Mouse (Mus musculus) naive thymus-derived CD4-positive, alpha-beta T cell, adult 2 months (primary cell): ENCODE measurements around the gene Wdr66.

Source experiments
- DNase-seq: peaks from one replicate; pipeline ENCODE4 v3.0.0-alpha.2; 2011; ENCODE audit warnings: low read depth

Wdr66 gene

DNA sequence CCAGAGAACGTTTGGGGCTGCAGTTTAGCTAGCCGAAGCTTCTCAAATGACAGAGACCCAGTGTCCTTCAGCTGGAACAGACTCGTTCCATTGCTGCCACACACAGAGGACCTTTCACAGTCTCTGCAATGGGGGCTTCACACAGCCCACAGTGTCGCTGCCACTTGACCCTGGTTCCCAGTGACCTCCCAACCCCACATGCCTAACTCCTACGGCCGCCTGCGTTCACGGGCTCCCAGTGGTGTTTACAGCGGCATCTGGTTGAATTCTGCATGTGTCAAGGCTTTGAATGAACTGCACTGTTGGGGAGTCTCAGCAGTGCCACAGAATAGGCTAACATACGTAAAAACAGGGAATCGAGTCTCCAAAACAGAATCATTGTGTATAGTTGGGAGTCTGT, 19.0 kb downstream of the Wdr66 start:
- no peak for DNase-seq

DNA sequence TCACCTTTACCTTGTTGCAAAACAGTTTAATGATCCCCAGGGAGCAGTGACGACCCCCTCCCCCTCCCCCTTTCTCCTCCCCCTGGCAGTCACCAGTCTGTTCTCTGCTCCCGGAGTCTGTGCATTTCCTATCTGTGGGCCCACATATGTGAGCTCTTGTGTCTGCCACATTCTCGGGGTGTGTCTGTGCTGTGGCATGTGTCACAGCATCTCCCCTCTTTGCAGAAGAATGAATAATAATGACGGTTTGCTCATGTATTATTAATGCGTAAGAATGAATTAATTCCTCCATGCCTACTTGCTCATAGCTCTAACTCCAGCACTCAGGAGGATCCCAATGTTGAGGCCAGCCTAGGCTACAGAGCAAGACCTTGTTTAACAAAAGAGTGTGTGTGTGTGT, 21.0 kb downstream of the Wdr66 start:
- no peak for DNase-seq

DNA sequence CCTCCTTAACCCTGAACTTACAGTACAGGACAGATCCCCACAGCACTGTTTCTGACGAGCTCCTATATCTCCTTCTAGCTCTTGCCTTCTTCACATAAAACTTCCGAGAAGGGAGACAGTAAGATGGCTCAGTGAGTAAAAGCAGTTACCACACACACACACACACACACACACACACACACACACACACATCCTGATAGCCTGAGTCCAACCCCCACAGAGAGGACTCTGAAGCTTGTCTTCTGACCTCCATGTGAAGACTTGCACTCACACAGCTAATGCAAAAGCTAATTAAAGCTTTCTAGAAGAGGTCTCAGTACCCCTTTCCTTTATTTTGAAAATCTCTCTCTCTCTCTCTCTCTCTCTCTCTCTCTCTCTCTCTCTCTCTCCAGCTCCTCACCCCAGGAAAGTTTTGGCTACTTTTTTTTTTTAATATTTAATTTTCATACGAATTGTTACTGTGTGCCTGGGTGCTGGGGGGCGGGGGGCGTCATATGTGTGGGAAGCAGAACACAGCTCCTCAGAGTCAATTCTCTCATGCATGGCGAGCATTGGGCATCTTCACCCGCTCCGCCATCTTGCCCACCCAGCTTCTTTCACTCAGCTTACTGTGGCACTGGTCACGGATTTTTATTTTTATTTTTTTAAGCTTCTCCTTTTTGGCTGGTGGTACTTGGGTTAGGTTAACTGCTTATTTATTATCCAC, 24.9 kb downstream of the Wdr66 start:
- DNase-seq = no peak

DNA sequence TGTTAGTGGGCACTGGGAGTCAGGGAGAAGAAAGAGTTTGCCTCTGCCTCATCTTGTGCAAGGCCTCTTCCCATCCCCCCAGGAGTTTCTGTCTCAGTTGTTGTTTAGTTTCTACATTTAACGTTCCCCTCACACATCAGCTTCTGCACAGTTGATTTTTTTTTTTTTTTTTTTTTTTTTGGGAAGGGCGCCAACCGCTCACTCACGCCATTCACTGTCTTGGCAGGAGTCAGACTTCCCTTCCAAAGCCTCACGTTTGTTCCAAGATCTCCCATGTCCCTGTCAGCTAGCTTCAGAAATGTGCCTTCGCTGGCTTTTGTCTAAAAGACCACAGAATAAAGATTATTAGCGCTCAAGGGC, 25.4 kb downstream of the Wdr66 start:
- DNase-seq = no peak

DNA sequence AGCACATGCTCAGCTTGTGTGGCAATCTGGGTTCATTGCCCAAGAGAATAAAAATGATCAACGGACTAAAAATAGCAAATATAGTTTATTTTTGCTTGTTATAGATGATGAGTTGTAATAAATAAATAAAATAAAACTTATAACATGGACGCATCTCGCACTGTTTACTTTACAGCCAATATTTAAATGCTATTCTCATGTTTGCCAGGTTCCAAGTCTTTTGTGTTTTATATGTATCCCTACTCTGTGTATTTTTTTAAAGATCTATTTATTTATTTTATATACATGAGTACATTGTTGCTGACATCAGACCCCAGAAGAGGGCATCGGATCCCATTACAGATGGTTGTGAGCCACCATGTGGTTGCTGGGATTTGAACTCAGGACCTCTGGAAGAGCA, 25.8 kb downstream of the Wdr66 start:
- no peak for DNase-seq

DNA sequence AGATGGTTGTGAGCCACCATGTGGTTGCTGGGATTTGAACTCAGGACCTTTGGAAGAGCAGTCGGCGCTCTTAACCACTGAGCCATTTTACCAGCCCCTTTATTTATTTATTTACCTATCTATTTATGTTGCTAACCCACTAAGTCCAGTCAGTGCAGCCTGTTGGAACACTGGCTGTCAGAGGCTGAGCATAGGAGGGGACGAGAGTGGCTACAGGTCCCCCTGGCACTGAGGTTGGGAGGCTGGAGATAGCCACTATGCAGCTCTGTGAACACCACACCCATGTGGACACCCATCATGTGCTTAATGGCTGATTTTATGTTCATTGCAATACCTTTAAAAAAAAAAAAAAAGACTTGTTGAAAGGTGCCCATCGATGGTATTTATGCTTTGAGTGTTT, 27.3 kb downstream of the Wdr66 start:
- DNase-seq = no peak

DNA sequence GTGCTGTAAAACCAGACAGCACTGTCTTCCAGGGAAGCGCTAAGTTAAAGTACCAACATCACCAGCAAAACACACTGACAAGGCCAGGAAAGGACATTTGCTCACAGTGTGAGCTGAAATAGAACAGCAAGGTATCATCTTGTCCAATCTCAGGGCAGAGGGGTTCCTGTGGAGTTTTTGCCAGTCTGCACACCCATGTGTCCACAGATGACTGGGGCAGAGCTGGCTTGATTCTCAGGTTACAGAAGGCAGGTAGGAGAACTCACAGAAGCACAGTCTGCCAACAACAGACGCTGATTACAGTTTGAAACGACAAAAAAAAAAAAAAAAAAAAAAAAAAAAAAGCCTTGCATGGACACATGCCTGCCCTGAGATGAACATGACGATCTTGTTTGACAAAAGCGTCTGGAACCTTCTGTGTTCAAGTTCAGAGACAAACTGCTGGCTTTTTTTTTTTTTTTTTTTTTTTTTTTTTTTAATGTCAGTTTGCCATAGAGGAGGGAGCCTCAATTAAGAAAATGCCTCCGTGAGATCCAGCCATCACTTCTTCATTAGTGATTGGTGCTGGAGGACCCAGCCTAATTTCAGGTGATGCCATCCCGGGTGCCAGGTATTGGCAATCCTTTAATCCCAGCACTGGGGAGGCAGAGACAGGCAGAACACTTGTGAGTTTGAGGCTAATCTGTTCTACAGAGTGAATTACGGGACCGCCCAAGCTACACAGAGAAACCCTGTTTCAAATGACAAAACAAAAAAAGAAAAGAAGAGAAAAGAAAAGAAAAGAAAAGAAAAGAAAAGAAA, 29.6 kb downstream of the Wdr66 start:
- no peak for DNase-seq

DNA sequence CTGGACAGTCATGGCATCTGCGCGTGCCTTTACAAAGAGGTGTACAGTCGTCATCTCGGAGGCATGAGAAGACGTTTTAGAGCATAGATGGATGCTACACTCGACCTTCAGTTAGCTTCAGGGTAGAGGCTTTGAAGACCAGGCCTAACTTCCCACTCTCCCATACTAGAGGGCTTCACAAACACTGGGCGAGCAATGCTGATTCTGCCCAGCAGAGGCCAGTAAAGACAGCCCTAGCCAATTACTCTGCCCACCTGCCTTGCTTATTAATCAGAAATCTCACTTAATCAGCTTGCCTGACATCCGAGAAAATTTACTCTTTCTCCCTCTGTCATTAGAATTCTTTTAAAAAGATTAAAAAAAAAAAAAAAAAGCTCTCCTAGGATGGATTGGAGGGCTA, 33.3 kb downstream of the Wdr66 start:
- no peak for DNase-seq

DNA sequence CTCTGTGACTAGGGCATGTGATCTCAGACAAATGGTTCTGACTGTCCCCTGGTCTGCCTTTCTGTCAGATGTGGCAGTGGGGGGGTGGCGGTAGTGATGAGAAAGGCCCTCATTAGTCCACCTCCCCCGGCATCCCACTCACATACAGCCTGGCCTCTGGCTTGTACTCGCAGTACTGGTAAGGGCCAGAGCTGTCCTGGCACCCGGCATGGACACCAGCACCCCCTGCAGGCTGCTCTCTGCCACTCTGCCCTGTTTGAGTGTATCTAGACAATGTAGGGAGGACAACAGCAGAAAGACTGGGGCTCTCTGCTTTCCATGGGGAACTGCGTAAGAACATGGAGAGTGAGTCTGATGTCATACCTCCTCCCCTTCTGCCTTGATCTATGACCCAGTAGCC, 36.2 kb downstream of the Wdr66 start:
- DNase-seq = no peak

DNA sequence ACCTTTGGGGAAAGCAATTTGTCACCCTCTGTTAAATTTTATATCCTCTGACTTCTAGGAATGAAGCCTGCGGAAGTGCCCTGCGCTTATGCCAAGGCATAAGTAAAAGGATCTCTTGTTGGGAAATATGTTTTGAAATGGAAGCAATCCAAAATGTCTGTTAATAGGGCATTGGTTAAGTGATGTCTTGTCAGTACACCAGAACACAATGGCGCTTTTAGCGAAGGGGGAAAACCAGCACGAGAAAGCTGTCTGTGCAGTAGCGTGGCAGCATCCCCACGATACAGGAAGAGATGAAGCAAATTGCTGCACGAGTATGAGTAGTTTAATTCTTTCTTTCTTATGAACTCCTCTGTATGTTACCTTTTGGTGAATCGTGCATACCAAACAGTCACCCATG, 42.8 kb downstream of the Wdr66 start:
- DNase-seq = no peak

DNA sequence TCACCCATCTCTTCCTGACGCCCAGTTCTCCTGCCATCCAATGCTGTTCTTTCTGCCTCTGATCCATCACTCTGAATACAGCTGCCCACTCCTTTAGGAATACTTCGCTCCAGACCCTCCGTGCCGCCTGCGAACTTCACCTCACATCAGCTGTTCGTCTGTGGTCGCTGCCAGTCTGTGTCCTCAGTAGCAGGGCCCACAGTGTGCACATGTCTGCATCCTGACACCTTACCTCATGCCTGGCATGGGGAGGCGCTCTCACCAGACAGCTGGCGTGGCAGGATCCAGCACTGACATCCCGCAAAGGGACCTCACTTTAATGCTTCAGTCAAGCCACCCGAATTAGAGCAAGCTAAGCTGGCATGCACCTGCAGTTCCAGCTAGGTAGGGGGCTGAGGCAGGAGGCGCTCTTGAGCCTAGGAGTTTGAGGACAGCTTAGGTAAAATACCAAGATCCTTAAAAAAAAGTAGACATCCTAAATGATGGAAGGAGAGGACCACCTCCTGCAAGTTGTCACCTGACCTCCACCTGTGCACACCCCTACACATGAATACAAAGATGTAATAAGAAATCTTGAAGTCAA, 44.4 kb downstream of the Wdr66 start:
- DNase-seq = peak; percentile 30

DNA sequence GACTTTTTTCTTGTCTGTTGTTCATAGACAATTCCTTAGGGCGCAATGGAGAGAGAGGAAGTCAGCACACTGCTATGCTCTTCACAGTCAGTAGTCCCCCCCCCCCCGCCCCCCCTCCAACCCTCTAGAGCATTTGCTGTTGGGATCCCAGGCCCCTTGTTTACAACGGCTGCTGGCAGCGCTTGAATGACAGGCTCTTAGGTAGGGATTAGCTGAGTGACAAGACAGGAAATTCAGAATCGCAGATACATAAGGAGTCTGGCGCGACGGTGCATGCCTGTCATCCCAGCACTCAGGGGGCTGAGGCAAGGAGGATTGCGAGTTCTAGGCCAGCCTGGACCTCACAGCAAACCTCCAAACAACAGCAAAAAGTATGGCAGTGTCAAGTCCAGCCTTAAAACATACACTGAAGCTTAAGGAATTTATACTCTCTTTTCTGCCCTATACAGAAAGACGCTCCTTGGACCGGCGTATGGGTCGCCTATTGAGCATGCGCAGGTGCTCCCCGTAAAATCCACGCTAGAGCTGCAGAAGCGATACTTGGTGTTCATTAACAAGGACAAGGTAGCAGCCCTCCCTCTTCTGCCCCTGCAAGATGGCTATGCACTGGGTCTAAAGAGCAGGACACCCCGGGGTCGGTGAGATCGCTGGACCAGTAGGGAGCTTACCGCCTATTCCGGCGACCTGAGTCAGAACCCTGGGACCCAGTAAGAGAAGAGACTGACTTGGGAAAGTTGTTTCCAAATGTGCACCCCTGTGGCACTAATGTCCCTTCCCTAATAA, 45.3 kb downstream of the Wdr66 start:
- DNase-seq = no peak

DNA sequence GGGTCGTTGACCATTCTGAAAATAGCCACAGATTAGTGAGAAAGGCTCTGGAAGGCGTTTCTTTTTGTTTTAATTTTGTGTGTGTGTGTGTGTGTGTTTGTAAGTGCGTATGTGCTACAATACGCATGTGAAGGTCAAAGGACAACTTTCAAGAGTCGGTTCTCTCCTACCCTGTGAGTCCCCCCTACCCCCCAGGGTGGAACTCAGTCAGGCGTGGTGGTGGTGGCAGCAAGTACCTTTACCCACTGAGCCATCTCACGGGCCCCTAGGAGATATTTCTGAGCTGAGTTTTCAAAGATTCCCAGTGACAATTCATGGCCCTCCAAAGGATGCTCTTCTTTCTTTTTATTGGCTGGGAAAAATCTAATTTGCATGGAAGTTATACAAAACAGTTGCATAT, 45.9 kb downstream of the Wdr66 start:
- no peak for DNase-seq

DNA sequence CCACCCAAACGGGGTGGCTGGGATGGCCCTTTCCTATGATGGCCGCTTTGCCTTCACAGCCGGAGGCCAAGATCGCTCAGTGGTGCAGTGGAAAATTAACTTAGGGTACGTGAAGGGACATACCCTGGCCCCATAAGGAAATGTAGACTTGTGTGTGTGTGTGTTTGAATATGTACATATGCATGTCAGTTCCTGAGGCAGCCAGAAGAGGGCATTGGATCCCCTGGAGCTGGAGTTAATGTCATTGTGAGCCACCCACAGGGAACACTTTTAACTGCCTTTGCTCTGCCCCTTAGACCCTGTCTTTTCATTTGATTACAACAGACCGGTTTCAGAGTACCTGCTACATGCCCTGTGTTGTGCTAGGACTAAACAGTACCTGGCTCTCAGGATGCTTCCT, 46.6 kb downstream of the Wdr66 start:
- DNase-seq = no peak

DNA sequence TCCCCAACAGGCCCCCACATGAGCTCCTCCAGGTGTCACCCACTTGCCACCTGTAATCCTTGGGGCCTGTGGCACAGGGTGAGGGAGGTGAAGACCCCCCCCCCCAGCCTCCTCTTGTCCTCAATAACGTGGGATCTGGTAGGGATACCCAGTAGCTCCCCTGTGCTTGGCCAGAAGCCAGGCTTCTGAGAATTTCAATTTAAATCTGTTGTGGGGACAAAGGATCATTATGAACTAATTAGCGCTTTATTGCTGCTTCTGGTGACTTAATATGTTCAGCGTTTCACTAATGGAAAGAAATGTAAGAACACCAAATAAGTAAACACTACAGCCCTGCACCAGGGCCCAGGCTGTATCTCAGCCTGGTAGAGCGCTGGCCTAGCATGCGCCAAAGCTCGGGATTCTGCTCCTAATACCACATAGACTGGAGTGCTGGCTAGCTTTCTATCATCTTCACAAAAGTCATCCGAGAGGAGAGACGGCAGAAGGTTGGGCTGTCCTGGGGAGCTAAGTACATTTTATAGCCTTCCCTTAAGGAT, 48.7 kb downstream of the Wdr66 start:
- DNase-seq = no peak

DNA sequence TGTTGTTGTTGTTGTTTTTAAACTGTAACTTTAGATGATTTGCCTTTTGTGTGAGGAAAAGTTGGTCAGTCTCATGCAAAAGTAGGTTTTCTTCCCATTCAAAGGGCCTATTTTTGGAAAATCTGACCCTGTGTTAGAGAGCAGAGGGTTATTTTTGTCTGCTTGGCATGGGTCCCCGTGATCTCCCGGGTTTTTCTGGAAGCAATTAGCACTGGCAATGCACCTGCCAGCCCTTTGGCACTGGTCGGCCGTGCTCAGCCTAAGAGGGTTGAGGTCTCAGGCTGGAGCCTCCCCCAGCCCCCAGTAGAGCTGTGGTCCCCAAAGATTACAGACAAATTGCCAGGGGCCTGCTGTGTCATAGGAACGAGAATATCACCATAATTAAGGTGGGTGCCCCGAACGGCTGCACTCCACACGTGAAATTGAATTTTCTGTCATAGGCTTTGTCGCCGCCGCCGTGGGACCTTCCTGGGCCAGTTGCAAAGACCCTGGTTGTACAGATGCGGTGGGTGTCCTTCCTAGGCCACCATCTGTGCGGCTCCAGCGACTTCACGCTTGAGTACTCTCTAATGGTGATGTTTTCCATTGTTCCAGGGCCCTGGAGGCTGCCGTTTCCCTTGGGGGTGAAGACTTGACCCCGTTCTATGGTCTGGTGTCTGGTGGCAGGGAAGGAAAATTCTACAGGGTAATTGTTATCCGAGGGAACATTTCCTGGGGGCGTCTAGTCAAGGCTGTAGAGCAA, 50.0 kb downstream of the Wdr66 start:
- DNase-seq = no peak

DNA sequence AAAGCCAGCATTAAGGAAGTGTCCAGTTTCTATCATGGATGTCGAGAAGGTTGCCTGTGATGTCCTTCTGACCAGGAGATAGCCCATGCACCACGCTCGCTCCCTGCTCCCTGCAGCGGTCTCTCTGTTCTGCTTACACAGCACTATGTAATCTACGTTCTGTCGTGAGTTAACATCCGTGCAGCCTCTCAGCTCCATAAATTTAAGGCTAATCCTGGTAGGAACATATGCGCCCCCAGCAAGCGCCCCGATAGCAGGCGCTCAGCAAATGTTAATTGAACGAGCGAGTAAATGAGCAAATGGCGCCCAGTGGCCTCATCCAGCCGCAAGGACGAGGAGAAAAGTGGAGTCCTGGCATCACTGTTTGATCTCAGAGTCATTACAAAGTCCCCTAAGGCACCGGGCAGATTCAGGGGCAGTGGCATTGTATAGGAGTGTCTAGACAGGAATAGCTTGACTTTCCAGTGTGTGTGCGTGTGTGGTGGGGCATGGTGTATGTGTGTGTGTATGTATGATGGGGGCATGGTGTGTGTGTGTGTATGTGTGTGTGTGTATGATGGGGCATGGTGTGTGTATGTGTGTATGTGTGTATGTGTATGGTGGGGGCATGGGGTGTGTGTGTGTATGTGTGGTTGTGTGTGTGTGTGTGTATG, 55.9 kb downstream of the Wdr66 start:
- DNase-seq = no peak

DNA sequence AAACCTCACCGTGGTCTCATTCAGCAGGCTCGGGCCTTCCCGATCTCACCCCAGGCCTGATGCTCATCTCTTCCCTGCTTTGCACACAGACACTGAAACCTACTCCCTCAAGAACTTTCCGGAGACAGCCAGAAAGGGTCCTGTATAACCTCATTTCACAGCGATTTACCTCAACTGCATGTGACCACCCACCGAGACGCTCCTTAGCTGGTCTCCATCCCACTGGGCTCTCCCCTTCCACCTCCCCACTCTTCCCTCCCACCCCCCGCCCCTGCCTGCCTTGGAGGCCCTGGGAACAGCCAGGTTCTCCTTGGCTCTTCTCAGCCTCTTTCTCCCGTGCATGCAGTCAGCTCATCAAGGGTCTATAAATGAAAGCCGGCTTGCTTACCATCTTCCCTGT, 57.9 kb downstream of the Wdr66 start:
- DNase-seq = no peak

DNA sequence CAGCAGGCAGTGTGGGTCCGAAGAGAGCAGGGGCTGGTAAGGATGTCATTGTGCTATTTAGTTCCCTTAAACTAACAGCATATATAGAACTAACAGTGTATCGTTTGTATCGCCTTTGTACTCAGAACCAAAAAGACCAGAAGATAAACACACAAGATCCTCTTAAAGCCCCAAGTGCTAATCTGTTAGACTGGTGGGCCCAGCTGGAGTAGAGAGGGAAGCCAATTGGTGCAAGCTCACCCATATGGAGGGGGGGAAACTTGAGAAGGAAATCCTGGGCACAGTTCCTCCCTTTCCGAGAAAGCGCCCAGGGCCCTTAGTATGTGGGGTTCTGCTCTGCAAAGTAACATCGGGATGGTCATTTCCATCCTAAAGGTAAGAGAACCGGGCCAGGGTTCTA, 58.3 kb downstream of the Wdr66 start:
- no peak for DNase-seq

DNA sequence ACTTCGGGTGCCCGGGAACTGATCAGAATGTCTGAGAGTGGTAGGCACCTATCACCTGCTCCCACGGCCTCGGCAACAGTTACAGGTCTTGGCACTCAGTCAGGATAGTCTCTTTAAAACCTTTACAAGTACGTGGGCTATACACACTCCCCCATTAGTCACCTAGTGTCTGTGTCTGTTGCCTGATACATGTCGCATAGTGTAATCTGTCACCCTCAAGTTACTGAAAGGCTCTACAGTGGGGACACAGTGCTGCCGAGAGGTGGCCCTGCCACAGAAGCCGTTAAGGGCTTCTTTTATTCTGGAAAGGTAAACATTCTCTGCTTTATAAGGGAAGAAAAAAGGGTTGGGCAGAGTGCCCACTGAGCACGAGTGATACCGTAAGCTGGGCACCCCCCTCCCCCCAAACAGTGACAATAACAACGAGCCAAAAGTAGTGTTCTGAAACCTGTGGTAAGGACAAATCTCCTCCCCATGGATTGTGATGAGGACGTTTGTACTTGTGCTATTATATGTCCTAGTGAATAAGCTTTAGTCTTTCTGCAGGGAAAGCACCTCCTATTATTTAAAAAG, 61.2 kb downstream of the Wdr66 start:
- DNase-seq = no peak

DNA sequence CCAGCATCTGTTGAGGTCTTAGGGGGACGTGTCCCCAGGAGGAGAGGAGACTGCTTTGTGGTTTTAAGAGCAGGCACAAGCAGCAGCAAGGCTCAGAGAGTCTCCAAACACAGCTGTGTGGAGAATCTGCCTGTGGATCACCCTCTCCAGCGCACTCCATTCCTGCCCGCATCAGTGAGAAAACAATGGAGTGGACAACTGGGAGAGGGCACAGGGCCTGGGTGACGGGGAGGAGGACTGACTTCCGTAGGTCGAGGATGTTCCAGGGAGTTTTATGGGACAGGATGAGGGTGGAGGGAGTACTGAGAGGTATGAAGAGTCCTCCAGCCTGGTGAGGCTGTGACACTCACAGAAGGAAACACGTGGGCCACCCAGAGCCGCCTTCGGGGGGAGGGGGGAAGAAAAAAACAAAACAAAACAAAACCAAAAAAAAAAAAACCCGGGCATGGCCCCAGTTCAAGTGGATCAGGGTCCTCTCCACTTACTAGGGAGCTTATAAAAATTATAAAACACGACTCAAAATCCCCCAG, 62.0 kb downstream of the Wdr66 start:
- DNase-seq = peak; percentile 53
